Mouse (Mus musculus) G1E (cell line): ENCODE measurements around the gene Rnf217.

Source experiments
- CTCF ChIP-seq: IDR thresholded peaks from 2 replicates; pipeline ENCODE4 v1.5.1; 2012; ENCODE audit warnings: low read depth, low read length, inconsistent platforms, mixed read lengths
- GATA1 ChIP-seq: IDR thresholded peaks from 2 replicates; pipeline ENCODE4 v1.6.1; 2012; ENCODE audit warnings: borderline replicate concordance, low read length, inconsistent platforms, mixed read lengths
- GATA2 ChIP-seq: IDR thresholded peaks from 2 replicates; pipeline ENCODE4 v1.6.1; 2012; ENCODE audit warnings: low read depth, low read length, inconsistent platforms, borderline replicate concordance
- POLR2AphosphoS5 ChIP-seq: IDR thresholded peaks from 2 replicates; pipeline ENCODE4 v1.6.1; 2012; ENCODE audit warnings: low read depth, low read length, inconsistent platforms; ENCODE audit not compliant: insufficient replicate concordance
- TAL1 ChIP-seq: conservative IDR thresholded peaks from 2 replicates; pipeline ENCODE4 v1.6.1; 2012; ENCODE audit warnings: low read depth, low read length, inconsistent platforms, mixed read lengths

GRCm38 (mm10) chr10:31538721-31539120 is 70.3 kb downstream of the Rnf217 start:
- TF ChIP-seq CTCF (no peak), TAL1 (no peak), GATA1 (no peak), POLR2AphosphoS5 (no peak), GATA2 (no peak)
